Mouse (Mus musculus) forebrain, embryonic 16.5 days (tissue): ENCODE measurements around the gene Elobl. TPM values are rescaled to one million over a fixed set of nuclear protein-coding genes. Genes with fewer than 3 reads are reported as not detected.
A peak's percentile ranks its signal among the peaks of the same experiment; 100 is the strongest.

Experiments used
- ATAC-seq: fragments of 200-750 bp; cut with Nextera tagmentation; 2 replicates; pipeline ENCODE4 v1.8.0; 2017; ENCODE audit warnings: mild to moderate bottlenecking, moderate library complexity
- H3K27ac ChIP-seq: fragments of 300-500 bp; sonication (generic); 2 replicates; pipeline ENCODE4 v1.5.1; 2014; ENCODE audit warnings: low read length, control low read depth
- H3K27me3 ChIP-seq: fragments of 300-500 bp; sonication (generic); replicated peaks from 2 replicates; pipeline ENCODE4 v1.6.1; 2014; ENCODE audit warnings: low read length; ENCODE audit not compliant: control insufficient read depth, insufficient read depth
- H3K36me3 ChIP-seq: fragments of 300-500 bp; sonication (generic); 2 replicates; pipeline ENCODE4 v1.6.1; 2014; ENCODE audit not compliant: control insufficient read depth, insufficient read depth
- H3K4me1 ChIP-seq: fragments of 300-500 bp; sonication (generic); replicated peaks from 2 replicates; pipeline ENCODE4 v1.6.1; 2014; ENCODE audit warnings: low read length; ENCODE audit not compliant: control insufficient read depth, insufficient read depth
- H3K4me2 ChIP-seq: fragments of 300-500 bp; sonication (generic); 2 replicates; pipeline ENCODE4 v1.6.1; 2014; ENCODE audit warnings: mild to moderate bottlenecking, low read length, control low read depth
- H3K4me3 ChIP-seq: fragments of 300-500 bp; sonication (generic); replicated peaks from 2 replicates; pipeline ENCODE4 v1.5.1; 2014; ENCODE audit warnings: mild to moderate bottlenecking, low read length, control low read depth
- H3K9ac ChIP-seq: fragments of 300-500 bp; sonication (generic); replicated peaks from 2 replicates; pipeline ENCODE4 v1.6.1; 2014; ENCODE audit warnings: low read depth, low read length, control low read depth
- H3K9me3 ChIP-seq: fragments of 300-500 bp; sonication (generic); 2 replicates; pipeline ENCODE4 v1.6.1; 2016; ENCODE audit warnings: low read length; ENCODE audit not compliant: control insufficient read depth
- WGBS: fragments of 180-500 bp; shearing (Covaris S2); extraction: QIAGEN DNeasy Blood & Tissue Kit; methylation state at CpG from one replicate; pipeline ENCODE4 v1.1.7; 2014; 5-methylcytosine and 5-hydroxymethylcytosine counted together
- polyA plus RNA-seq: library from polyadenylated mRNA; unstranded; fragments of >200 nt; fragmentation: Nextera tagmentation; extraction: Ambion mirVana; gene quantifications from 2 replicates; pipeline ENCODE4 v1.2.1, GENCODE M21; 2015

The Elobl gene
- polyA plus RNA-seq, 1 experiment from 2014 or later = not detected

- 0 out of 2 replicates have a peak, but pooled peaks cover 4% of the 10 kb centered on the region for H3K4me1 ChIP-seq
- ATAC-seq = no peak
- no peaks in the 10 kb centered on the region for H3K9me3 ChIP-seq
- H3K9ac ChIP-seq = no peak overlapping the region
- peaks cover 9% of the 10 kb centered on the region for H3K27me3 ChIP-seq
- H3K27ac ChIP-seq = no peak overlapping the region
- H3K36me3 ChIP-seq = peaks cover 9% of the 10 kb centered on the region; the same call in 1 of the 2 replicates
- no peak overlapping the region for H3K4me2 ChIP-seq
- WGBS = 90% methylated on average over 7 of the region's 7 CpGs
- no peak overlapping the region for H3K4me3 ChIP-seq
Measured at GRCm38 (mm10) chr11:88994492-88994891, 27.8 kb upstream of the Elobl start.

- 12% methylated on average over 5 of the region's 5 CpGs for WGBS
- H3K9me3 ChIP-seq = no peaks in the 10 kb centered on the region
Measured at GRCm38 (mm10) chr11:88993625-88994024, 26.9 kb upstream of the Elobl start.

GRCm38 (mm10) chr11:88993186-88993585, 26.5 kb upstream of the Elobl start:
- ATAC-seq = no peak
- Histone ChIP-seq H3K9me3 (no peaks in the 10 kb centered on the region), H3K27ac (no peak overlapping the region), H3K9ac (no peak overlapping the region), H3K36me3 (peaks cover 9% of the 10 kb centered on the region; the same call in 1 of the 2 replicates), H3K4me3 (no peak overlapping the region), H3K27me3 (no peaks in the 10 kb centered on the region), H3K4me2 (no peak overlapping the region), H3K4me1 (no peaks in the 10 kb centered on the region)
- 45% methylated on average over 7 of the region's 7 CpGs for WGBS

More at GRCm38 (mm10) chr11:88993625-88994024, 26.9 kb upstream of the Elobl start:
- ATAC-seq = no peak
- Histone ChIP-seq H3K4me2 (no peak overlapping the region), H3K4me3 (no peak overlapping the region), H3K9ac (no peak overlapping the region), H3K4me1 (no peaks in the 10 kb centered on the region), H3K27ac (no peak overlapping the region), H3K36me3 (peaks cover 9% of the 10 kb centered on the region; the same call in 1 of the 2 replicates), H3K27me3 (peaks cover under 1% of the 10 kb centered on the region; the same call in 1 of the 2 replicates)

GRCm38 (mm10) chr11:88989530-88989929, 22.8 kb upstream of the Elobl start:
- no peak overlapping the region for H3K4me3 ChIP-seq
- H3K4me1 ChIP-seq = no peaks in the 10 kb centered on the region
- no peaks in the 10 kb centered on the region for H3K9me3 ChIP-seq
- peaks cover 17% of the 10 kb centered on the region for H3K36me3 ChIP-seq
- H3K27me3 ChIP-seq = no peaks in the 10 kb centered on the region
- peak; percentile 36; the same call in 1 of the 2 replicates for ATAC-seq
- no peak overlapping the region for H3K4me2 ChIP-seq
- 73% methylated on average over 5 of the region's 5 CpGs for WGBS
- H3K27ac ChIP-seq = no peak overlapping the region
- H3K9ac ChIP-seq = no peak overlapping the region

GRCm38 (mm10) chr11:88988956-88989355, 22.2 kb upstream of the Elobl start:
- Histone ChIP-seq H3K4me3 (no peak overlapping the region), H3K27ac (no peak overlapping the region), H3K4me2 (no peak overlapping the region), H3K27me3 (no peaks in the 10 kb centered on the region), H3K9ac (no peak overlapping the region), H3K4me1 (no peaks in the 10 kb centered on the region), H3K9me3 (no peaks in the 10 kb centered on the region), H3K36me3 (peaks cover 21% of the 10 kb centered on the region)
- no peak for ATAC-seq
- 76% methylated on average over 5 of the region's 5 CpGs for WGBS

- Histone ChIP-seq H3K36me3 (peaks cover 27% of the 10 kb centered on the region), H3K27ac (no peak overlapping the region), H3K9me3 (no peaks in the 10 kb centered on the region), H3K4me1 (no peaks in the 10 kb centered on the region), H3K4me3 (no peak overlapping the region), H3K27me3 (no peaks in the 10 kb centered on the region), H3K4me2 (no peak overlapping the region), H3K9ac (no peak overlapping the region)
- ATAC-seq = no peak
- WGBS = 89% methylated on average over 10 of the region's 10 CpGs
Measured at GRCm38 (mm10) chr11:88986616-88987015, 19.9 kb upstream of the Elobl start.

GRCm38 (mm10) chr11:88981337-88981736, 14.6 kb upstream of the Elobl start:
- Histone ChIP-seq H3K27ac (no peak overlapping the region), H3K4me3 (no peak overlapping the region), H3K36me3 (peaks cover 15% of the 10 kb centered on the region; the same call in 1 of the 2 replicates), H3K4me2 (no peak overlapping the region), H3K27me3 (no peaks in the 10 kb centered on the region), H3K4me1 (no peaks in the 10 kb centered on the region), H3K9ac (no peak overlapping the region), H3K9me3 (no peaks in the 10 kb centered on the region)
- ATAC-seq = no peak
- 85% methylated on average over 8 of the region's 8 CpGs for WGBS

GRCm38 (mm10) chr11:88977188-88977587, 10.5 kb upstream of the Elobl start:
- no peak for ATAC-seq
- no peak overlapping the region for H3K9ac ChIP-seq
- 0 out of 2 replicates have a peak, but pooled peaks cover 3% of the 10 kb centered on the region for H3K36me3 ChIP-seq
- H3K4me3 ChIP-seq = no peak overlapping the region
- peaks cover 14% of the 10 kb centered on the region for H3K4me1 ChIP-seq
- H3K27me3 ChIP-seq = no peaks in the 10 kb centered on the region
- whole genome bisulfite sequencing = 95% methylated on average over 5 of the region's 5 CpGs
- no peaks in the 10 kb centered on the region for H3K9me3 ChIP-seq
- H3K27ac ChIP-seq = no peak overlapping the region
- H3K4me2 ChIP-seq = no peak overlapping the region

- no peaks in the 10 kb centered on the region for H3K9me3 ChIP-seq
- no peak overlapping the region for H3K27ac ChIP-seq
- H3K36me3 ChIP-seq = no peaks in the 10 kb centered on the region
- H3K27me3 ChIP-seq = no peaks in the 10 kb centered on the region
- H3K4me2 ChIP-seq = no peak overlapping the region
- no peak overlapping the region for H3K4me3 ChIP-seq
- H3K4me1 ChIP-seq = peaks cover 14% of the 10 kb centered on the region
- WGBS = 85% methylated on average over 2 of the region's 2 CpGs
- no peak for ATAC-seq
- H3K9ac ChIP-seq = no peak overlapping the region
Measured at GRCm38 (mm10) chr11:88976320-88976719, 9.6 kb upstream of the Elobl start.
